Mouse (Mus musculus) hindbrain, embryonic 13.5 days (tissue): ENCODE results near the gene Fsd1. TPM values are rescaled to one million over a fixed set of nuclear protein-coding genes. Genes with fewer than 3 reads are reported as not detected.

Source experiments
- ATAC-seq: fragments of 200-750 bp; cut with Nextera tagmentation; 2 replicates; pipeline ENCODE4 v1.8.0; 2017; ENCODE audit warnings: moderate TSS enrichment; ENCODE audit not compliant: low FRiP score
- H3K27ac ChIP-seq: fragments of 300-500 bp; sonication (generic); 2 replicates; pipeline ENCODE4 v1.5.1; 2015; ENCODE audit warnings: inconsistent platforms, mild to moderate bottlenecking, moderate library complexity
- H3K27me3 ChIP-seq: fragments of 300-500 bp; sonication (generic); 2 replicates; pipeline ENCODE4 v1.6.1; 2015; ENCODE audit warnings: mild to moderate bottlenecking, inconsistent platforms
- H3K36me3 ChIP-seq: fragments of 300-500 bp; sonication (generic); 2 replicates; pipeline ENCODE4 v1.6.1; 2015; ENCODE audit warnings: mild to moderate bottlenecking, inconsistent platforms
- H3K4me1 ChIP-seq: fragments of 300-500 bp; sonication (generic); replicated peaks from 2 replicates; pipeline ENCODE4 v1.6.1; 2015; ENCODE audit warnings: inconsistent platforms
- H3K4me2 ChIP-seq: fragments of 300-500 bp; sonication (generic); 2 replicates; pipeline ENCODE4 v1.6.1; 2015; ENCODE audit warnings: inconsistent platforms, mild to moderate bottlenecking, moderate library complexity
- H3K4me3 ChIP-seq: fragments of 300-500 bp; sonication (generic); 2 replicates; pipeline ENCODE4 v1.5.1; 2015; ENCODE audit warnings: mild to moderate bottlenecking, inconsistent platforms
- H3K9ac ChIP-seq: fragments of 300-500 bp; sonication (generic); 2 replicates; pipeline ENCODE4 v1.6.1; 2015; ENCODE audit warnings: mild to moderate bottlenecking, inconsistent platforms
- H3K9me3 ChIP-seq: fragments of 300-500 bp; sonication (generic); 2 replicates; pipeline ENCODE4 v1.6.1; 2016; ENCODE audit warnings: inconsistent platforms
- WGBS: fragments of 180-500 bp; shearing (Covaris S2); methylation state at CpG from one replicate; pipeline ENCODE4 v1.1.7; 2015; 5-methylcytosine and 5-hydroxymethylcytosine counted together
- polyA plus RNA-seq: library from polyadenylated mRNA; unstranded; fragments of >200 nt; fragmentation: Nextera tagmentation; extraction: Ambion mirVana; gene quantifications from 2 replicates; pipeline ENCODE4 v1.2.1, GENCODE M21; 2015

Fsd1 gene
- polyA plus RNA-seq, 1 experiment from 2014 or later: 159 TPM

DNA sequence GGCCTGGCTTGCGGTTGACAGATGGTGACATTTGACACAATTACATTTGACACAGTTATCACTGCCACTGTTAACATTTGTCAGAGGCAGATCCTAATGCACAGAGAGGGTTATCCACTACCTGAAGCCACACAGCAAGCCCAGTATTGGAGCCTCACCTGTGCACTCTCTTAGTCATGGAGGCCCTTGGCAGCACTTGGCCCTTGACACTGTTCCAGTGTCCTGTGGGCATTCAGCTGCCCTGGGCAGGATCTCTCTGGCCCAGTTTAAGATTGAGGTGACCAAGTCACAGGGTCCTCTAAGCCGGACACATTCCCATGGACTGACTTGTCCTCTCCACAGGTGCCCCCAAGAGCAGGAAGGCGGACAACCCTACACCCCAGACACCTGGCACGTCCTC, 19.1 kb upstream of the Fsd1 start:
- H3K27me3 ChIP-seq: no peaks in the 10 kb centered on the region
- 94% methylated on average over 4 of the region's 4 CpGs for WGBS
- peak overlapping the region; percentile 55; the same call in 1 of the 2 replicates for H3K9ac ChIP-seq
- no peaks in the 10 kb centered on the region for H3K9me3 ChIP-seq
- peaks cover 51% of the 10 kb centered on the region for H3K36me3 ChIP-seq
- H3K4me2 ChIP-seq: no peak overlapping the region
- H3K27ac ChIP-seq: peak overlapping the region; percentile 4; the same call in 1 of the 2 replicates
- ATAC-seq: no peak
- H3K4me3 ChIP-seq: no peak overlapping the region
- H3K4me1 ChIP-seq: peaks cover 54% of the 10 kb centered on the region

DNA sequence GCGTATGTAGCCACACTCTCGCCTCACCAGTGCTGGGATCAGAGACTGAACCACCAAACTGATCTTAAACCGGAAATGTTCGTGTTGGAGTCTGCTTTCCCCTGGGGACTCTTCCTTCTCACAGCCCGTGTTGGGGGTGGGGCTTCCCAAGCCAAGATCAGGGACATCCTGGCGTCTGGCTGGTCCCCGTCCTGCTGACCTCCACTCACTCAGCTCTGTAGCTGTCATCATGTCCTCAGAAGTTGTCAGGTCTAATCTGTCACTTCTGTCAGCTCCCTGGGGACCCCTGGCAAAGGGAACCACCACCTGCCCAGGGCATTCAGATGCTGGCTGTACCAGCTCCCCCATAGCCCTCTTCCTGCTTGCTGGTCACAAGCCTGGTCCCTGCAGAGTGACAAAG, 18.1 kb upstream of the Fsd1 start:
- Histone ChIP-seq H3K4me1 (peaks cover 59% of the 10 kb centered on the region), H3K27ac (peak overlapping the region; percentile 96), H3K36me3 (peaks cover 51% of the 10 kb centered on the region), H3K4me2 (no peak overlapping the region), H3K27me3 (no peaks in the 10 kb centered on the region), H3K4me3 (no peak overlapping the region), H3K9me3 (no peaks in the 10 kb centered on the region), H3K9ac (peak overlapping the region; percentile 55)
- WGBS: 31% methylated on average over 7 of the region's 7 CpGs
- ATAC-seq: no peak

DNA sequence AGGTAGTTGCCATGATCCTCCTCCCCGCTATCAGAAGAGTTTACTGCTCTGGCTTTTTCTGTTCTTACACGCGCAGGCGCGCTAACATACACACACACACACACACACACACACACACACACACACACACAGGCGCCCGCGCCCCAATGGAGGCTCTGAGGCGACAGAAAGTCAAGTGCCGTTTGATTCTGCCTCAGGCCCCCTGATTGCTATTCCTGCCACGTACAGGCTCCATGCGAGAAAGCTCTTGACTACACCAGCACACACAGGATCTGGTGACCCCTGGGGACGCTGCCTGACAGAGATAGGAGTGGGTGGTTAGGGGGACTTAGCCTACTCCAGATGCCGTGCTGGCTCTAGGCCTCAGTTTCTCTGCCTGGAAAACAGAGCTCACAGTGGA, 16.7 kb upstream of the Fsd1 start:
- ATAC-seq: peak; percentile 57
- Histone ChIP-seq H3K4me2 (peak overlapping the region; percentile 87), H3K4me3 (peak overlapping the region; percentile 70), H3K36me3 (peaks cover 54% of the 10 kb centered on the region), H3K4me1 (peaks cover 63% of the 10 kb centered on the region), H3K9ac (peak overlapping the region; percentile 91), H3K27ac (peak overlapping the region; percentile 96), H3K9me3 (no peaks in the 10 kb centered on the region), H3K27me3 (no peaks in the 10 kb centered on the region)
- 9% methylated on average over 14 of the region's 14 CpGs for WGBS

DNA sequence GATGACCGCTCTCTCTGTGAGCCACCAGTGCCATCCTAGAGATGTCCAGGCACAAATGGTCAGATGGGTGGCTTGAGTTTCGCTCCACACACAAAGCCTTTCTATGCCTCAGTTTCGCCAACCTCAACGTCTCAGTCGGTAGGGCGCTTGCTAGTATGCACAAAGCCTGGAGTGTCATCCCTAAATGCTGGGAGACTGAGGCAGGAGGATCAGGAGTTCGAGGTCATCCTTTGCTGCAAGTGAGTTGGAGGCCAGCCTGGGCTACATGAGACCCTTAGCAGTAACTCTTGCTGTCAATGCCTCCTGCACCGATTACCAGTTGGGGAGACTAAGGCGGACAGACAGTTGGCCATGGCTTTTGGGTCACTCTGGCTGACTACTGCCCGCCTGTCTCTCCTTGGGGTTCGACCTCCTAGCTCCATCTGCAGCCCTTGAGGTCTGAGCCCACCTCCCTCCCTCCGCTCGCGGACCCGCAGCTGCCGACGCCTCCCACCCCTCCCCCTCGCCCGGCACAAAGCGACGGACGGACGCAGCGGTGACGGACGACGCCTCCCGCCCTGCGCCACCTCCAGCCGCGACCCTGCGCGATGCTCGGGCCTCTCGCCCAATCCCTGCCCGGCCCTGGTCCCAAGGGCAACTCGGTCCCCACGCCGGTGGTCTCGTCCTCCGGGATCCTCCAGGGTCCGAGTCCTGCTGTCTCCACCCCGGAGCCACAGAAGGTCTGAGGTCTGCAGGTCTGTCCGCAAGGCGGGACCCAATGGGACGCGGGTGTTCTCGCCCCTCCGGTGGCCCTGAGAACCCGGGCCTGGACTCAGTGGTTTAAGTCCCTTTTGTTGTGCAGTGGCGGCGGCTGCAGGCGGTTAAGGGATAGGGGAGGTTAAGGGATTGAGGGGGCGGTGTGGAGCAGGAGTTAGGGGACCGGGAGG, 16.1 kb upstream of the Fsd1 start, which contains the start of gene Shd:
Shd (plus strand) TSS at position 502 of the 926 bp plus-strand sequence.
- H3K27ac ChIP-seq: peak within 1 kb of the TSS; percentile 96
- peaks cover 54% of the 10 kb centered on the region for H3K36me3 ChIP-seq
- peak within 1 kb of the TSS; percentile 87 for H3K4me2 ChIP-seq
- H3K4me1 ChIP-seq: peaks cover 63% of the 10 kb centered on the region
- peak within 1 kb of the TSS; percentile 91 for H3K9ac ChIP-seq
- no peaks in the 10 kb centered on the region for H3K9me3 ChIP-seq
- peak within 1 kb of the TSS; percentile 70 for H3K4me3 ChIP-seq
- peak; percentile 47 for ATAC-seq
- 8% methylated on average over 53 of the region's 55 CpGs for WGBS
- no peaks in the 10 kb centered on the region for H3K27me3 ChIP-seq

DNA sequence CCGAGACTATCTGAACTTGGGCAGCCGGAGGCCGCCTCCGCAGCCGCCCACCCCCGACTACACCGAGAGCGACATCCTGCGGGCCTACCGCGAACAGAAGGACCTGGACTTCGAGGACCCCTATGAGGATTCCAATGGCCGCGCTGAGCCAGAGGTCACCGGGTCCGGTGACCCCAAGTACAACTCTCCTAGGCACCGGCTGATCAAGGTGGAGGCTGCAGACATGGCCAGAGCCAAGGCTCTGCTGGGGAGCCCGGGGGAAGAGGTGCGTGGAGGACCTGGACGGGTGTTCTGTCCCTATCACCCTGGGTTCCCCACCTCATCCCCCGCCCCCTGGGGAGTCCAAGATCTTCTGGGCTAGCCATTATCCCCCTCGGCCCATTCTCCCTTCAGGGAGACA, 14.9 kb upstream of the Fsd1 start:
- H3K9me3 ChIP-seq: no peaks in the 10 kb centered on the region
- H3K9ac ChIP-seq: peak overlapping the region; percentile 91
- peak overlapping the region; percentile 87 for H3K4me2 ChIP-seq
- ATAC-seq: no peak
- WGBS: 25% methylated on average over 21 of the region's 22 CpGs
- peaks cover 67% of the 10 kb centered on the region for H3K4me1 ChIP-seq
- peak overlapping the region; percentile 70 for H3K4me3 ChIP-seq
- no peaks in the 10 kb centered on the region for H3K27me3 ChIP-seq
- H3K36me3 ChIP-seq: peaks cover 51% of the 10 kb centered on the region
- H3K27ac ChIP-seq: peak overlapping the region; percentile 96; the same call in 1 of the 2 replicates

DNA sequence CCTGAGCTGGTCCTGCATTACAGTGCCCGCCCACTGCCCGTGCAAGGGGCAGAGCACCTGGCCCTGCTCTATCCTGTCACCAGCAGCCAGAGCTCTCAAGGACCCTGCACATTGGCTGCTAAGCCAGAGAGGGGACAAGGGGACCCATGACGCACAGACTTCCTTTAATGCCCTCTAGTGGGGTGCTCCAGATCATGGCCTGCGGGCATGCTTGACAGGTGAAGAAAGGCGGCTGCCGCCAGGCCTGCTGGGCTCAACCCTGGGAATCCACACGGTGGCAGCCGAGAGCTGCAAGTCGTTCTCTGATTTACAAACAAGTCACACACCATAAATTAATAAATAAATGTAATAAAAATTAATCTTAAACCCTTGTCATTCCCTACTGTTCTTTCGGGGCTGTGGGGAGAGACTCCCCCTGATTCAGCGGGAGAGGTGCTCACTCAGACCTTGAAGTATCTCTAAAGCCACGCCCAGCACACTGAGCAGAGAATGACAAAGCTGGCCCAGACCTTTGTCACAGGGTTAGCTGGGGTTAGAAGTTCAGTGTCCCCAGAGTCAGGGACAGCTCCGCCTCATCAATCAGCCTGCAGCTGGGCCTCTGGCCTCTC, 9.9 kb upstream of the Fsd1 start:
- H3K9ac ChIP-seq: peak overlapping the region; percentile 51; the same call in 1 of the 2 replicates
- peaks cover 34% of the 10 kb centered on the region for H3K36me3 ChIP-seq
- 12% methylated on average over 13 of the region's 13 CpGs for WGBS
- H3K4me3 ChIP-seq: no peak overlapping the region
- no peaks in the 10 kb centered on the region for H3K27me3 ChIP-seq
- H3K9me3 ChIP-seq: no peaks in the 10 kb centered on the region
- H3K4me2 ChIP-seq: 0 out of 2 replicates have a peak overlapping the region, but pooled peaks have one; percentile 0
- peak; percentile 77 for ATAC-seq
- peaks cover 35% of the 10 kb centered on the region for H3K4me1 ChIP-seq
- H3K27ac ChIP-seq: peak overlapping the region; percentile 80

DNA sequence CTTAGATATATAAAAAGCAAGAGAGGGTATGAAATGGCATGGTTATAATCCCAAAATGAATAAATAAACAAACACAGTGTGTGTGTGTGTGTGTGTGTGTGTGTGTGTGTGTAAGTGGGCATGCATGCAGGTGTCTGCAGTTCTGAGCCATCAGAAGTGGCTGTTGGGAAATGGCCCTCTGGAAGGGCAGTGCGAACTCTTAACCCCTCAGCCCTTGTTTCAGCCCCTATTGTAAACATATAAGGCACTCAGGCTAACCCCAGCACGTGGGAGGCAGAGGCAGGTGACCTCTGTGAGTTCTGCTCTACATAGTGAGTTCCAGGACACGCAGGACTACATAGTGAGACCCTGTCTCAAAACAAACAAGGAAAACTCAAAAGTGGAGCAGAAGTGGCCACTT, 9.0 kb upstream of the Fsd1 start:
- 42% methylated on average over 3 of the region's 3 CpGs for WGBS
- no peak overlapping the region for H3K4me3 ChIP-seq
- H3K27me3 ChIP-seq: no peaks in the 10 kb centered on the region
- ATAC-seq: no peak
- no peak overlapping the region for H3K4me2 ChIP-seq
- peaks cover 34% of the 10 kb centered on the region for H3K36me3 ChIP-seq
- H3K27ac ChIP-seq: peak overlapping the region; percentile 80
- H3K9ac ChIP-seq: peak overlapping the region; percentile 53; the same call in 1 of the 2 replicates
- H3K4me1 ChIP-seq: peaks cover 25% of the 10 kb centered on the region
- H3K9me3 ChIP-seq: no peaks in the 10 kb centered on the region

DNA sequence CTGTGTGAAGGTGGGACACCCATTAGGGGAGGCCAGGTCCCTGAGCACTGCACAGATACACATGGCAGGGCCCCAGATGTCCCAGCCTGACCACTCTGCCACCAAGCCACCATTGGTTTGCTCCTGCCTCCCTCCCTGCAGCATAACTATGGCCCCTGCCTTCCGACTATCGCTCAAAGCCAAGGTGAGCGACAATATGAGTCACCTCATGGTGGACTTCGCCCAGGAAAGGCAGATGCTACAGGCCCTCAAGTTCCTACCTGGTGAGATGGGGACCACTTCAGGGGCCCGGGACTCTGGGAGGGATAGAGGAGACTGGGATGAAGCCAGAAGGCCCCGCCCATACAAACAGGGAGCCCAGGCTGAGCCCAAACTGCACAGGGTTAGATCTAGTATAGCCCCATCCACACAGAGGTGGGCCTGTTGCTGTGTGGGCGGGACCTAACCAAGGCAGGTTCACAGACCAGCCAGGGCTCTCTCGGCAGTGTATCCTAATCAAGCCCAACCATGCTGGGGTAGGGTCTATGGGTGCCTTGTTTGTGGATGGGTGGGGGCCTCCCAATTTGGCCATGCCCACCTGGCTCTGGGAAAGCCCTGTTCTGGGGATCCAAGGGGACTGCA, 4.1 kb downstream of the Fsd1 start:
- H3K4me2 ChIP-seq: no peak overlapping the region
- H3K36me3 ChIP-seq: peaks cover 66% of the 10 kb centered on the region
- H3K4me1 ChIP-seq: peaks cover 22% of the 10 kb centered on the region
- no peak overlapping the region for H3K27ac ChIP-seq
- ATAC-seq: no peak
- H3K4me3 ChIP-seq: no peak overlapping the region
- WGBS: 84% methylated on average over 8 of the region's 8 CpGs
- H3K9me3 ChIP-seq: no peaks in the 10 kb centered on the region
- no peaks in the 10 kb centered on the region for H3K27me3 ChIP-seq
- H3K9ac ChIP-seq: no peak overlapping the region

DNA sequence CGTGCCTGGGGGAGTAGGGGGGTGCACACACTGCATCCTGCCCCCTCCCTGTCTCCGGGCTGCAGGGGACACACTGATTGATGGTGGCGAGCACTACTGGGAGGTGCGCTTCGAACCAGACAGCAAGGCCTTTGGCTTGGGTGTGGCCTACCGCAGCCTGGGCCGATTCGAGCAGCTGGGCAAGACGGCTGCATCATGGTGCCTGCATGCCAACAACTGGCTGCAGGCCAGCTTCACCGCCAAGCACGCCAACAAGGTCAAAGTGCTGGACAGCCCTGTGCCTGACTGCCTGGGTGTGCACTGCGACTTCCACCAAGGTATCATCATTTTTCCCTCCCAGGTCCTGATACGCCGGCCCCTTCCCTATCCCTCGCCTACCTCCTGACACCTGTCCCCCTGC, 9.7 kb downstream of the Fsd1 start:
- Histone ChIP-seq H3K27me3 (peaks cover 24% of the 10 kb centered on the region), H3K4me2 (no peak overlapping the region), H3K4me3 (no peak overlapping the region), H3K9me3 (no peaks in the 10 kb centered on the region), H3K9ac (no peak overlapping the region), H3K4me1 (peaks cover 7% of the 10 kb centered on the region; the same call in 1 of the 2 replicates), H3K36me3 (peaks cover 70% of the 10 kb centered on the region), H3K27ac (no peak overlapping the region)
- ATAC-seq: no peak
- 83% methylated on average over 15 of the region's 15 CpGs for WGBS

DNA sequence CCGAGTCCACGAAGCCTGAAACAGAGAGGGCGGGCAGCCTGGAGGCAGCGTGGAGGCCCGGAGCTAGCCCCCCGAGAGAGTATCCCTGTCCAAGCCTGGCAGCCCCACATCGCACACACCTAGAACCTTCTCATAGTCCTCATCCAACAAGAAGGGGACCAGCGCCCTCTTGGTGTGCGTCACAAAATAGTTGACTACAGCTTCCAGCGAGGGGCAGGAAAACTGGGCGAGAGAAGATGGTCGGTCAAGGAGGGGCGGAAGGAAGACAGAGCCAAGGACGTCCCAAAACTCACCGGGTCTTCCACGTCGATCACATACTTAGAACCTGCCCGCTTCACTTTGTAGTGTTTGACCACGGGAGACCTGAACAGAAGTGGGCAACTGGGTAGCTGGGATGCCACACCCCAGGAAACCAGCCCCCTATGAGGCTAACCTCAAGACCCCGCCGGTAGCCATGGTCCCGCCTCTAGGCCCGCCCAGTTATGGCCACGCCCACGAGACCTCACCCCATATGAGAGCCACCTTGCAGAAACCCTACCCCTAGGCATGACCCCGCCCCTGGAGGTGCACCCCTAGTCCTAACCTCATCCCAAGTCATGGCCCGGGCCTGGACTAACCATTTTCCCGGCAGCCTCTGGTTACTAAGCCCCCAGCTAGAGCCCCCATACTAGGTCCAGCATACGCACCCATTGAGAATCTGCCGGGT, 13.6 kb downstream of the Fsd1 start:
- peaks cover 31% of the 10 kb centered on the region for H3K36me3 ChIP-seq
- H3K4me2 ChIP-seq: peak overlapping the region; percentile 13; the same call in 1 of the 2 replicates
- no peak overlapping the region for H3K27ac ChIP-seq
- no peak overlapping the region; the same call in 1 of the 2 replicates for H3K4me3 ChIP-seq
- peaks cover 42% of the 10 kb centered on the region for H3K27me3 ChIP-seq
- H3K4me1 ChIP-seq: peaks cover 4% of the 10 kb centered on the region; the same call in 1 of the 2 replicates
- 6% methylated on average over 30 of the region's 30 CpGs for WGBS
- no peak for ATAC-seq
- no peaks in the 10 kb centered on the region for H3K9me3 ChIP-seq
- no peak overlapping the region for H3K9ac ChIP-seq

DNA sequence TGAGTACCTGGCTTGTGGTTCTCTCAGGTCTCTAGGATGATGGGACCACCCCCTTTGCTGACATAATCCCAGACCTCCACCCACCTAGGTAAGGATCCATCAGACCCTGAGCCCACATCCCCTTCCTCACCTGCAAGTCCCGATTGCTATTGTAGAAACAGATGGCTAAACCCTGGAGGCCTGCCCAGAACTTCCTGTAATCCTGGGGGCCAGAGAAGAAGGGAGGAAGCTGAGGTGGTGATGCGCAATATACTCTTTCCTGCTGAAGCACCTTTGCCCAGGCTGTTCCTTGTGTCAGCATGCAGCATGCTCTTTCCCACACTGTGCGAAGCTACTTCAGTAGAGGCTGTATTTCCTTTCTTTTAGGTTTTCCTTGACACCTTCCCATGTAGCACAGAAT, 16.7 kb downstream of the Fsd1 start:
- Histone ChIP-seq H3K4me2 (no peak overlapping the region), H3K9ac (no peak overlapping the region), H3K9me3 (no peaks in the 10 kb centered on the region), H3K27me3 (peaks cover 48% of the 10 kb centered on the region), H3K27ac (no peak overlapping the region), H3K4me1 (peaks cover 11% of the 10 kb centered on the region), H3K36me3 (peaks cover under 1% of the 10 kb centered on the region; the same call in 1 of the 2 replicates), H3K4me3 (no peak overlapping the region)
- 82% methylated on average over 3 of the region's 3 CpGs for WGBS
- ATAC-seq: no peak
